Mouse (Mus musculus) E14TG2a.4 (cell line): ENCODE data around the gene Polr2h.
A peak's percentile ranks its signal among the peaks of the same experiment; 100 is the strongest.
"Not testable (repeated sequence)": the region's sequence is repeated elsewhere in the genome, so short reads cannot be mapped to it uniquely, and the experiment has no call there.

Experiments used
- H3K27me3 ChIP-seq: 2 replicates; pipeline ENCODE4 v1.6.1; 2014; ENCODE audit warnings: low read length, control low read depth; ENCODE audit not compliant: insufficient read depth
- H3K36me3 ChIP-seq: 2 replicates; pipeline ENCODE4 v1.6.1; 2014; ENCODE audit warnings: low read length, control low read depth; ENCODE audit not compliant: insufficient read depth
- H3K4me1 ChIP-seq: replicated peaks from 2 replicates; pipeline ENCODE4 v1.6.1; 2014; ENCODE audit warnings: low read depth, low read length, control low read depth
- H3K4me3 ChIP-seq: replicated peaks from 2 replicates; pipeline ENCODE4 v1.5.1; 2014; ENCODE audit warnings: mild to moderate bottlenecking, low read length
- H3K9me3 ChIP-seq: 2 replicates; pipeline ENCODE4 v1.6.1; 2014; ENCODE audit warnings: low read length, control low read depth
- CTCF ChIP-seq: conservative IDR thresholded peaks from 2 replicates; pipeline ENCODE4 v1.5.1; 2014; ENCODE audit warnings: low read length
- NANOG ChIP-seq: IDR thresholded peaks from 2 replicates; pipeline ENCODE4 v1.6.1; 2014; ENCODE audit warnings: borderline replicate concordance, low read length, mixed read lengths
- POU5F1 ChIP-seq: IDR thresholded peaks from 2 replicates; pipeline ENCODE4 v1.6.1; 2014; ENCODE audit warnings: low read length, borderline replicate concordance

Polr2h gene

DNA sequence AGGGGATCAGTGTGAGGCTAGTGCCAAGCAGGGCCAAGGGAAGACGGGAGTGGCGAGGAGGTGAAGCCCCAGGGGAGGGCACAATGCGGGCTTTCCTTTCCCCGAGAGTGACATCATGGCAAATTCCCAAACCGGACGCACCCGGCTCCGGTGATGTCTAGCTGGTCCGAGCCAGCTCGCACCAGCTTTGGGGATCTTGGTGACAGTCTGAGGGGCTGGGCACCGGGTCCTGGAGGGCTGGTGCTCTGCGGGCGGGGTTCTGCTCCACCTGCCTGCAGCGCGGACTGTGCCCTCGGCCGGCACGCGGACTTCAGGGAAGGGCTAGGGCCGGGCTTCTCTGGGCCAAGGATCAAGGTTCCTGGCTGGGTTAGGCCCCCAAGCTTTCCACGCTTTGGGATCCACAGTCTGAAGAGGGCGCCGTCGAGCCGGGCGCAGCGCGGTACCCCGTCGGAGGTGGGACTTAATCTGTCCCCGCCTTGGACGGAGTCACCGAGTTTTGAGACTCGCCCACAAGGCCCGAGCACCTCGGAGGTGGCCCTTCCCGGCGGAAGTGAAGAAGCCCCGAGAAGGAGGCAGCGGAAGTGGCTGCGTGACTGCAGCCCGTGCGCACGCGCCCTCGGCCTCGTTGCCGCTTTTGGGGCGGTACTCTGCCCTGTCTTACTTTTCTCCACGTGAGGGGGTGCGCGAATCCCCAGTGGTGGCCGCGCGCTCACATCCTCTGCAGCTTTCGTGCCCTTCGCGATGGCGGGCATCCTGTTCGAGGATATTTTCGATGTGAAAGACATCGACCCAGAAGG is at the start of gene Polr2h, which contains the start of gene Clcn2:
Gene Polr2h, plus strand, starts transcription at position 485 of the 797 bp plus-strand sequence.
Gene Clcn2, minus strand, starts transcription at position 566 of the 797 bp plus-strand sequence.
- H3K4me1 ChIP-seq = peaks cover 75% of the 10 kb centered on the region
- H3K4me3 ChIP-seq = peak within 1 kb of the TSS; percentile 88
- no peak for TF ChIP-seq POU5F1
- TF ChIP-seq CTCF = peak; percentile 22
- TF ChIP-seq NANOG = no peak
- no peaks in the 10 kb centered on the region; the same call in 1 of the 2 replicates for H3K9me3 ChIP-seq
- peaks cover 46% of the 10 kb centered on the region for H3K36me3 ChIP-seq
- no peaks in the 10 kb centered on the region for H3K27me3 ChIP-seq

DNA sequence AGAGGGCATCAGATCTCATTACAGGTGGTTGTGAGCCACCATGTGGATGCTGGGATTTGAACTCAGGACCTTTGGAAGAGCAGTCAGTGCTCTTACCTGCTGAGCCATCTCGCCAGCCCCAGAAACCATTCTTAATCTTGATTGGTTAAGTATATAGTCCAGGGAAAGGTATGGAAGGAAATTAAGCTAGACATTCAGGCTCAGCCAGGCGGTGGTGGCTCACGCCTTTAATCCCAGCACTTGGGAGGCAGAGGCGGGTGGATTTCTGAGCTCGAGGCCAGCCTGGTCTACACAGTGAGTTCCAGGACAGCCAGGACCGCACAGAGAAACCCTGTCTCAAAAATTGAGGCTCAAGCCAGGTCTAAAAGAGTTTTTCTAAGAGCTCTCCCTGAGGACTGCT is 49.5 kb upstream of the Polr2h start, which contains the start of gene Eif4g1:
Gene Eif4g1, plus strand, starts transcription at position 301 of the 400 bp plus-strand sequence.
- Histone ChIP-seq H3K4me1 (peaks cover 41% of the 10 kb centered on the region), H3K36me3 (peaks cover 18% of the 10 kb centered on the region)
- H3K27me3 ChIP-seq, H3K9me3 ChIP-seq, H3K4me3 ChIP-seq: not testable (repeated sequence)

DNA sequence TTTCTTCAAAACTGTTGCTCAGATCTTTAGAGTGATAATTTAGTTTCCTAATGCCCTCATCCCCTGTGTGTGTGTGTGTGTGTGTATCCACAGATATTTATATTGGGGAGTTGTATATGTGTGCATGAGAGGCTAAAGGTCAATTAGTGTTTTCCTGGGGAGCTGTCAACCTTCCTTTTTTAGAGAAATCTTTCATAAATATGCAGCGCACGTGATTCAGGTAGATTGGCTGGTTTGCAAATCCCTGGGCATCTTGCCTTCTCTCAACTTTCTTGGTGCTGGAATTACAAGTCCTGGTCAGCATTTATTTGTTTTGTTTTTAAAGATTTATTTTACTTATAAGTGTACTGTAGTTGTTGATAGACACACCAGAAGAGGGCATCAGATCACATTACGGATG is 47.2 kb upstream of the Polr2h start:
- H3K36me3 ChIP-seq = peaks cover 15% of the 10 kb centered on the region
- H3K4me1 ChIP-seq = peaks cover 39% of the 10 kb centered on the region
- no peak overlapping the region for H3K4me3 ChIP-seq
- H3K27me3 ChIP-seq = no peaks in the 10 kb centered on the region
- no peaks in the 10 kb centered on the region for H3K9me3 ChIP-seq
- TF ChIP-seq CTCF = no peak
- no peak for TF ChIP-seq POU5F1
- no peak for TF ChIP-seq NANOG

DNA sequence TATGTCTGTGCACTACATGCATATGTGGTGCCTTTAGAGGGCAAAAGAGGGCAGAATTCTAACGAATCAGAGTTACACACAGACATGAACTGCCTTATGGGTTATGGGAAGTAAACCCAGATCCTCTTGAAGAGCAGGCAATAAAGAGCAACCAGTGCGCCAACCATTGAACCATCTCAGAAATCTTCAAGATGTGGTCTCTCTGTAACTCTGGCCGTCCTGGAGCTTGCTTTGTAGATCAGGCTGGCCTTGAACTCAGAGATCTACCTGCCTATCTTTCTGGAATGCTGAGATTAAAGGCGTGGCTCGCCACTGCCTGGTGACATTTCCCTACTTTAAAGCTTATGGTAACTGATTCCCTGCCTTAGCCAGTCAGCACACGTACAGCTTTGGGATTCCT is 45.6 kb upstream of the Polr2h start:
- no peaks in the 10 kb centered on the region for H3K27me3 ChIP-seq
- H3K36me3 ChIP-seq = peaks cover 31% of the 10 kb centered on the region
- TF ChIP-seq NANOG (no peak), CTCF (no peak), POU5F1 (no peak)
- H3K4me3 ChIP-seq = peak overlapping the region; percentile 95
- H3K4me1 ChIP-seq = peaks cover 50% of the 10 kb centered on the region
- H3K9me3 ChIP-seq = no peaks in the 10 kb centered on the region

DNA sequence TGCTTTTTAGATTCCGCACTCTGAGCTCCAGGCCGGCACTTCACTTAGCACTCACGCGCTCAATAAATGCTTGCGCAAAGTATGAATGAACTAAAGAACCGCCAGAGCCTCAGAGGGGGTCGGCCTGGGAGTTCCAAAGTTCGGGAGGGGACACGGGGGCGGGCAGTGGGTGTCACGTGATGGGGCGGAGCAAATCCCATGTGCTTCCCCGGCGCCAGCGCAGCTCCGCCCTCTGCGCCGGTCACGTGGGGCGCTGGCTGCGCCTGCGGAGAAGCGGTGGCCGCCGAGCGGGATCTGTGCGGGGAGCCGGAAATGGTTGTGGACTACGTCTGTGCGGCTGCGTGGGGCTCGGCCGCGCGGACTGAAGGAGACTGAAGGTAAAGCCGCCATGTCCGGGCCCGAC is 45.0 kb upstream of the Polr2h start:
- H3K4me1 ChIP-seq = peaks cover 51% of the 10 kb centered on the region

DNA sequence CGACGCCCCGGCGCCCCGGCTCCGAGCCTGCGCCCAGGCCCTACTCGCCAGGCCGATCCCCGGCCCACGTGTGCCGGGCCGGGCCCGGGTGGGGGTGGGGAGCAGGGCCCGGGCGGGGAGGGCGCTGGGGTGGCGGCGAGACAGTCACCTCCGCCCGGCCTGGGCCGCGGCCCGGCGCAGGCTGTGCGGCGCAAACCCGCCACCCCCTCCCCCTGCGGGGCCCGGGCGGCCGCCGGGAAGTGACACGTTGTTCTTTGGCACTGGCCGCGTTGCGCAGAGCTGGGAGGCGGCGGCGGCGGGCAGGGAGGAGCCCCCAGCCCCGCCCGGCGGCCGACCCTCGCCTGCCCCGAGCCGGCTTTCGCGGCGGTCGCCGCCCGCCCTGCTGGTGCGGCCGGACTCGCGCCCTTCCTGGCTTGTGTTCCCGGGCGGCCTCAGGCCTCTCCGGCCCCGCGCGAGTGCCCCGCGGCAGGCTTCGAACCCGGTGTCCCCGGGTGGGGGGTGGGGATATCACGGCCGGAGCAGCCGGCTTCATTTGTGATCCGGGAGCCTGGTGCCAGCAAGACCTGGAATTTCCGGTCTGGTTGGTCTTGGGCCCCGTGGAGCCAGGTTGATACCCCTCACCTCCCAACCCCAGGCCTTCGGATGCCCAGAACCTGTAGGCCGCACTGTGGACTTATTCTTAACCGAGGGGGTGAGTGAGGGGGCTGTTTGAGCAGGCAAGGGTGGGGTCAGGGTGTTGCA is 44.3 kb upstream of the Polr2h start:
- peaks cover 57% of the 10 kb centered on the region for H3K4me1 ChIP-seq
- peak overlapping the region; percentile 95 for H3K4me3 ChIP-seq
- TF ChIP-seq POU5F1 = no peak
- TF ChIP-seq NANOG = no peak
- no peak for TF ChIP-seq CTCF
- H3K27me3 ChIP-seq = no peaks in the 10 kb centered on the region
- no peaks in the 10 kb centered on the region for H3K9me3 ChIP-seq
- peaks cover 43% of the 10 kb centered on the region for H3K36me3 ChIP-seq

More for the DNA sequence above, 45.0 kb upstream of the Polr2h start:
- Histone ChIP-seq H3K9me3 (no peaks in the 10 kb centered on the region), H3K27me3 (no peaks in the 10 kb centered on the region), H3K4me3 (peak overlapping the region; percentile 95), H3K36me3 (peaks cover 37% of the 10 kb centered on the region)
- TF ChIP-seq POU5F1 (no peak), NANOG (no peak)

DNA sequence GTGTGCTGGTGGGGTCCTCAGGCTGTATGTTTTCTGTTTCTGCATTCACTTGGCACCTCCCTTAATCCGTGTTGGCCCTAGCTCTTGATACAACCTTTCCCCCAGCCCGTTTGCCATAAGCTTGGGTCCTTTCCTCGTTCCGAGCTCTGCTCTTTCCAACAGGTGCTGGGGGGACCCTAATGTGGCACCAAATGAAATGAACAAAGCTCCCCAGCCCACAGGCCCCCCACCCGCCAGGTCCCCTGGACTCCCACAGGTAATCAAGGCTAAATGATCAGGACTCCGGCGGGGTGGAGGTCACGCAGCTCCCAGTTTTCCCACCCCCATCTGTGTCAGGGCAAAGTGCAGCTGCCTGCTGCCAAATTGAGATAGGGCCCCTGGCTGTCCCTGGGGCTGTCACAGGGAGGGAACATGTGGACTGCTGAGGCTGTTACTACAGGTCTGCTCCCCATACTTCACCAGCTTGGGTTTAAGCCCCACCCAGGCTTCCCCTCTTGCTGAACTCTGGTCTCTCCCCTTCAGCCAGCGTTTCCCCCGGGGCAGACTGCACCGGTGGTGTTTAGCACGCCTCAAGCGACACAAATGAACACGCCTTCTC is 43.7 kb upstream of the Polr2h start:
- TF ChIP-seq NANOG (no peak), POU5F1 (no peak), CTCF (no peak)
- peaks cover 50% of the 10 kb centered on the region for H3K36me3 ChIP-seq
- peaks cover 64% of the 10 kb centered on the region for H3K4me1 ChIP-seq
- no peaks in the 10 kb centered on the region for H3K9me3 ChIP-seq
- H3K4me3 ChIP-seq = peak overlapping the region; percentile 95
- no peaks in the 10 kb centered on the region for H3K27me3 ChIP-seq

DNA sequence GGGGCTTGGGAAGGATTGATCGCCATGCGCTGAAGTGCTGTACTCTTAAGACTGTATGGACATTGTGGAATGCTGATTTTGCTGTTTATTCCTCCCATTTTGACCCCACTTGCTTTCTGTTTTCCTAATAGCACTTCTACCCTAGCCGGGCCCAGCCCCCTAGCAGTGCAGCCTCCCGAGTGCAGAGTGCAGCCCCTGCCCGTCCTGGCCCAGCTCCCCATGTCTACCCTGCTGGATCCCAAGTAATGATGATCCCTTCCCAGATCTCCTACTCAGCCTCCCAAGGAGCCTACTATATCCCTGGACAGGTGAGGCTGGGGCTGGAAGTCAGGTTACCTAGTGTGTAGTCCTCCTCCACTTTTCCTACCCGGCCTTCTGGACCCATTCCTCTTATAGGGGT is 42.3 kb upstream of the Polr2h start:
- Histone ChIP-seq H3K36me3 (peaks cover 64% of the 10 kb centered on the region), H3K9me3 (no peaks in the 10 kb centered on the region), H3K27me3 (no peaks in the 10 kb centered on the region), H3K4me3 (peak overlapping the region; percentile 95), H3K4me1 (peaks cover 76% of the 10 kb centered on the region)
- no peak for TF ChIP-seq POU5F1
- no peak for TF ChIP-seq CTCF
- no peak for TF ChIP-seq NANOG
